Mouse (Mus musculus): ENCODE results near the gene Acot2. TPM values are rescaled to one million over a fixed set of nuclear protein-coding genes. Genes with fewer than 3 reads are reported as not detected.
"Not testable (repeated sequence)": the region's sequence is repeated elsewhere in the genome, so short reads cannot be mapped to it uniquely, and the experiment has no call there.

The Acot2 gene
- polyA plus RNA-seq, 1 experiment = not detected

DNA sequence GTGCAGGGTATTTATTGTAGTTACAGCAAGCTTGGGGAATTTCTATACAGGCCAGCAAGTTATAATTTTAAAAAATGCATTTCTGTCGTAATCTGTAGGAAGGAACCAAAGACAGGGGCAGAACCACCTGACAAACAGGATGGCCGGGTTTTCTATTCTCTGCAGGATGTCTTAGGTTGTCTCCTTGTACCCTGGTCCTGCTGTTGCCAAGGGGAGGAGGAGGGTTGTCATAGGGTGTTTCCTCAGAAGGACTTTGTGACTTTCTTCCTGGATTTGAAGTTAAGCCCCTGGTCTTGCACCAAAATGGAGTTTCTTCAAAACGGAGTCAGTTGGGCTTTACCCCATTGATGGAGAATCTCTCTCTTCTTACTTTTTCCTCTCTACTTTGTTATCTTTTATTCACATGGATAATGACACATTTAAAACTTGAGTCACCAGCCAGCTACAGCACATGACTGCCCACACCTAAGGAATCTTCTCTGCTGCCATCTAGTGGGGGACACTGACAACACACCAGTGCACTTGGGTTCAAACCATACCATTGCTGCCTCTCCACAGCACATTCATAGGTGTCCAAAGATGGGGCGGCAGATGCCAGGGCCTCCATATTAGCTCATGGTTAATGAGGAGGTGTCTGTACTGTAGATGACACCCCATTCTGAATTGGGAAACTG is 43.1 kb downstream of the Acot2 start:
- WGBS = 52% methylated on average over 4 of the region's 4 CpGs
- Histone ChIP-seq H3K4me3 (ENCODE audit: insufficient read depth, low read depth, low read length) (no peak overlapping the region), H3K27ac (ENCODE audit: insufficient read depth, low read depth, low read length) (no peak overlapping the region), H3K4me1 (ENCODE audit: control insufficient read depth, insufficient read depth, low read length) (no peaks in the 10 kb centered on the region)
- TF ChIP-seq CTCF (IDR thresholded peaks at IDR 0.05; ENCODE audit: insufficient read depth, low read depth, low read length) (0 out of 2 replicates have a peak, but pooled peaks have one; percentile 10), POLR2A (IDR thresholded peaks at IDR 0.05; ENCODE audit: insufficient read depth, low read depth, low read length) (no peak)

GRCm38 (mm10) chr12:84032854-84033253 is 45.2 kb downstream of the Acot2 start:
- Histone ChIP-seq H3K4me1 (ENCODE audit: control insufficient read depth, insufficient read depth, low read length) (0 out of 2 replicates have a peak, but pooled peaks cover 2% of the 10 kb centered on the region), H3K4me3 (ENCODE audit: insufficient read depth, low read depth, low read length) (no peak overlapping the region), H3K27ac (ENCODE audit: insufficient read depth, low read depth, low read length) (no peak overlapping the region)
- no peak for TF ChIP-seq CTCF (IDR thresholded peaks at IDR 0.05; ENCODE audit: insufficient read depth, low read depth, low read length)
- TF ChIP-seq POLR2A (IDR thresholded peaks at IDR 0.05; ENCODE audit: insufficient read depth, low read depth, low read length) = no peak
- WGBS = 91% methylated on average over 4 of the region's 4 CpGs

DNA sequence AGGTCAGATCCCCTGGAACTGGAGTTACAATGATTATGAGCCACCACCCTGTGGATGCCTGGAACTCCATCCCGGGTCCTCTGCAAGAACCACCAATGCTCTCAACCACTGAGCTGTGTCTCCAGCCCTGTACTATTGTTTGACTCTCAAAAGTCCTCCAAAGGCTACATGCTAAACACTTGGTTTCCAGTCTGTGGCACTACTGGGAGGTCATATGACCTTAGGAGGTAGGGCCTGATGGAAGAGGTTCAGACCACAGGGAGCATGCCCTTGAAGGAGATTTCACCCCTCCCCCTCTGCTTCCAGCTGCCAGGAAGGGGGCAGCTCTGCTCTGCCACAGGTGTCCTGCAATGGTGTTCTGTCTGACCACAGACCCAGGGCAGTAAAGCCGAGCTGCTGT is 45.6 kb downstream of the Acot2 start:
- not testable (repeated sequence) for H3K4me3 ChIP-seq (ENCODE audit: insufficient read depth, low read depth, low read length); H3K27ac ChIP-seq (ENCODE audit: insufficient read depth, low read depth, low read length); H3K4me1 ChIP-seq (ENCODE audit: control insufficient read depth, insufficient read depth, low read length)
- WGBS = 91% methylated on average over 2 of the region's 2 CpGs

GRCm38 (mm10) chr12:84034108-84034507 is 46.4 kb downstream of the Acot2 start:
- Histone ChIP-seq H3K4me3 (ENCODE audit: insufficient read depth, low read depth, low read length) (no peak overlapping the region), H3K27ac (ENCODE audit: insufficient read depth, low read depth, low read length) (no peak overlapping the region), H3K4me1 (ENCODE audit: control insufficient read depth, insufficient read depth, low read length) (0 out of 2 replicates have a peak, but pooled peaks cover 2% of the 10 kb centered on the region)
- 83% methylated on average over 4 of the region's 4 CpGs for WGBS
- no peak for TF ChIP-seq CTCF (IDR thresholded peaks at IDR 0.05; ENCODE audit: insufficient read depth, low read depth, low read length)
- no peak for TF ChIP-seq POLR2A (IDR thresholded peaks at IDR 0.05; ENCODE audit: insufficient read depth, low read depth, low read length)

DNA sequence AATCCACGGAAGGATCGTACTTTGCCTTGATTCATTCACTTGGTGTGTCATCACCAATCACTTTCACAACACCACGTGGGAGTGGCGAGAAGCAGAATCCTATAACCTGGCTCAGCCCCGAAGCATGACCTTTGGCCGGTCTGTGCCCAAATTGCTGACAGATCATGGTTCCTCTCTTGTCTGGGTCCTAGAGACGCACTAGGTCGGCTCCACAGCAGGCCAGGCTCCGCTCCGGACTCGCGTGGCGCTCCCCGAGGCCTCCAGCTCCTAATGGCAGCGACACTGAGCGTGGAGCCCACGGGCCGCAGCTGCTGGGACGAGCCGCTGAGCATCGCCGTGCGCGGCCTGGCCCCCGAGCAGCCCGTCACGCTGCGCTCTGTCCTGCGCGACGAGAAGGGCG is 50.6 kb downstream of the Acot2 start, which contains the start of gene Acot4:
TSS of gene Acot4 (plus strand) at position 139 of the 400 bp plus-strand sequence.
- H3K4me3 ChIP-seq (ENCODE audit: insufficient read depth, low read depth, low read length) = peak within 1 kb of the TSS; percentile 79
- H3K4me1 ChIP-seq (ENCODE audit: control insufficient read depth, insufficient read depth, low read length); H3K27ac ChIP-seq (ENCODE audit: insufficient read depth, low read depth, low read length): not testable (repeated sequence)
- 13% methylated on average over 27 of the region's 32 CpGs for WGBS

- H3K4me1 ChIP-seq (ENCODE audit: control insufficient read depth, insufficient read depth, low read length); H3K27ac ChIP-seq (ENCODE audit: insufficient read depth, low read depth, low read length): not testable (repeated sequence)
- WGBS = 4% methylated on average over 39 of the region's 39 CpGs
- peak within 1 kb of the TSS; percentile 79 for H3K4me3 ChIP-seq (ENCODE audit: insufficient read depth, low read depth, low read length)
These were observed 51.0 kb downstream of the Acot2 start, which contains the start of gene Gm49366 for GRCm38 (mm10) chr12:84038691-84039111. Gene Gm49366 (plus strand): TSS chr12:84038935.

GRCm38 (mm10) chr12:84042248-84042647 is 54.6 kb downstream of the Acot2 start:
- no peak overlapping the region for H3K27ac ChIP-seq (ENCODE audit: insufficient read depth, low read depth, low read length)
- H3K4me3 ChIP-seq (ENCODE audit: insufficient read depth, low read depth, low read length) = no peak overlapping the region
- no peak for TF ChIP-seq CTCF (IDR thresholded peaks at IDR 0.05; ENCODE audit: insufficient read depth, low read depth, low read length)
- no peak for TF ChIP-seq POLR2A (IDR thresholded peaks at IDR 0.05; ENCODE audit: insufficient read depth, low read depth, low read length)
- WGBS = 93% methylated on average over 5 of the region's 5 CpGs
- 0 out of 2 replicates have a peak, but pooled peaks cover 2% of the 10 kb centered on the region for H3K4me1 ChIP-seq (ENCODE audit: control insufficient read depth, insufficient read depth, low read length)

Other genes with a start within 250 kb of the Acot2 start
- gene Papln, start 224.2 kb upstream of the Acot2 start, polyA plus RNA-seq (2012; ENCODE audit: insufficient read depth, insufficient read length, low replicate concordance, missing spikeins) = not detected in 2 replicates
- not detected in 2 replicates for gene Numb, start 65.9 kb upstream of the Acot2 start, polyA plus RNA-seq (2012; ENCODE audit: insufficient read depth, insufficient read length, low replicate concordance, missing spikeins)
- gene Riox1, start 37.3 kb upstream of the Acot2 start, polyA plus RNA-seq (2012; ENCODE audit: insufficient read depth, insufficient read length, low replicate concordance, missing spikeins) = not detected in 2 replicates
- gene Heatr4, start 3.0 kb upstream of the Acot2 start, polyA plus RNA-seq (2012; ENCODE audit: insufficient read depth, insufficient read length, low replicate concordance, missing spikeins) = not detected in 2 replicates
- not detected in 2 replicates for gene Acot1, start 21.6 kb downstream of the Acot2 start, polyA plus RNA-seq (2012; ENCODE audit: insufficient read depth, insufficient read length, low replicate concordance, missing spikeins)
- gene Acot4, start 50.5 kb downstream of the Acot2 start, polyA plus RNA-seq (2012; ENCODE audit: insufficient read depth, insufficient read length, low replicate concordance, missing spikeins) = not detected in 2 replicates
- not detected in 2 replicates for gene Gm49366, start 51.1 kb downstream of the Acot2 start, polyA plus RNA-seq (2012; ENCODE audit: insufficient read depth, insufficient read length, low replicate concordance, missing spikeins)
- gene Acot3, start 64.3 kb downstream of the Acot2 start, polyA plus RNA-seq (2012; ENCODE audit: insufficient read depth, insufficient read length, low replicate concordance, missing spikeins) = not detected in 2 replicates
- not detected in 2 replicates for gene Acot5, start 81.5 kb downstream of the Acot2 start, polyA plus RNA-seq (2012; ENCODE audit: insufficient read depth, insufficient read length, low replicate concordance, missing spikeins)
- not detected in 2 replicates for gene Acot6, start 112.8 kb downstream of the Acot2 start, polyA plus RNA-seq (2012; ENCODE audit: insufficient read depth, insufficient read length, low replicate concordance, missing spikeins)
- gene Dnal1, start 126.5 kb downstream of the Acot2 start, polyA plus RNA-seq (2012; ENCODE audit: insufficient read depth, insufficient read length, low replicate concordance, missing spikeins) = not detected in 2 replicates
- gene Pnma1, start 160.6 kb downstream of the Acot2 start, polyA plus RNA-seq (2012; ENCODE audit: insufficient read depth, insufficient read length, low replicate concordance, missing spikeins) = not detected in 2 replicates
- not detected in 2 replicates for gene Elmsan1, start 231.0 kb downstream of the Acot2 start, polyA plus RNA-seq (2012; ENCODE audit: insufficient read depth, insufficient read length, low replicate concordance, missing spikeins)